Mouse (Mus musculus) hindbrain, embryonic 13.5 days (tissue): ENCODE measurements around the gene Mmachc. TPM values are rescaled to one million over a fixed set of nuclear protein-coding genes. Genes with fewer than 3 reads are reported as not detected.
"Not testable (repeated sequence)": the region's sequence is repeated elsewhere in the genome, so short reads cannot be mapped to it uniquely, and the experiment has no call there.

Source experiments
- ATAC-seq: fragments of 200-750 bp; cut with Nextera tagmentation; 2 replicates; pipeline ENCODE4 v1.8.0; 2017; ENCODE audit warnings: moderate TSS enrichment; ENCODE audit not compliant: low FRiP score
- H3K27ac ChIP-seq: fragments of 300-500 bp; sonication (generic); 2 replicates; pipeline ENCODE4 v1.5.1; 2015; ENCODE audit warnings: inconsistent platforms, mild to moderate bottlenecking, moderate library complexity
- H3K27me3 ChIP-seq: fragments of 300-500 bp; sonication (generic); 2 replicates; pipeline ENCODE4 v1.6.1; 2015; ENCODE audit warnings: mild to moderate bottlenecking, inconsistent platforms
- H3K36me3 ChIP-seq: fragments of 300-500 bp; sonication (generic); 2 replicates; pipeline ENCODE4 v1.6.1; 2015; ENCODE audit warnings: mild to moderate bottlenecking, inconsistent platforms
- H3K4me1 ChIP-seq: fragments of 300-500 bp; sonication (generic); replicated peaks from 2 replicates; pipeline ENCODE4 v1.6.1; 2015; ENCODE audit warnings: inconsistent platforms
- H3K4me2 ChIP-seq: fragments of 300-500 bp; sonication (generic); 2 replicates; pipeline ENCODE4 v1.6.1; 2015; ENCODE audit warnings: inconsistent platforms, mild to moderate bottlenecking, moderate library complexity
- H3K4me3 ChIP-seq: fragments of 300-500 bp; sonication (generic); 2 replicates; pipeline ENCODE4 v1.5.1; 2015; ENCODE audit warnings: mild to moderate bottlenecking, inconsistent platforms
- H3K9ac ChIP-seq: fragments of 300-500 bp; sonication (generic); 2 replicates; pipeline ENCODE4 v1.6.1; 2015; ENCODE audit warnings: mild to moderate bottlenecking, inconsistent platforms
- H3K9me3 ChIP-seq: fragments of 300-500 bp; sonication (generic); 2 replicates; pipeline ENCODE4 v1.6.1; 2016; ENCODE audit warnings: inconsistent platforms
- WGBS: fragments of 180-500 bp; shearing (Covaris S2); methylation state at CpG from one replicate; pipeline ENCODE4 v1.1.7; 2015; 5-methylcytosine and 5-hydroxymethylcytosine counted together
- polyA plus RNA-seq: library from polyadenylated mRNA; unstranded; fragments of >200 nt; fragmentation: Nextera tagmentation; extraction: Ambion mirVana; gene quantifications from 2 replicates; pipeline ENCODE4 v1.2.1, GENCODE M21; 2015

Mmachc gene
- polyA plus RNA-seq, 1 experiment from 2014 or later: 24.3 TPM

- Histone ChIP-seq H3K9me3 (no peaks in the 10 kb centered on the region), H3K9ac (no peak overlapping the region), H3K27me3 (no peaks in the 10 kb centered on the region), H3K36me3 (no peaks in the 10 kb centered on the region), H3K4me3 (no peak overlapping the region), H3K27ac (no peak overlapping the region), H3K4me2 (no peak overlapping the region), H3K4me1 (no peaks in the 10 kb centered on the region)
- no peak for ATAC-seq
- 79% methylated on average over 6 of the region's 6 CpGs for WGBS
Observed at GRCm38 (mm10) chr4:116660829-116661228, 47.4 kb downstream of the Mmachc start.

GRCm38 (mm10) chr4:116659916-116660315, 48.3 kb downstream of the Mmachc start:
- WGBS: 94% methylated on average over 6 of the region's 6 CpGs
- not testable (repeated sequence) for ATAC-seq

GRCm38 (mm10) chr4:116659474-116659873, 48.7 kb downstream of the Mmachc start:
- no peak overlapping the region for H3K9ac ChIP-seq
- ATAC-seq: no peak
- no peak overlapping the region for H3K4me3 ChIP-seq
- H3K27ac ChIP-seq: no peak overlapping the region
- H3K4me2 ChIP-seq: no peak overlapping the region
- H3K9me3 ChIP-seq: no peaks in the 10 kb centered on the region
- no peaks in the 10 kb centered on the region for H3K4me1 ChIP-seq
- no peaks in the 10 kb centered on the region for H3K27me3 ChIP-seq
- WGBS: 72% methylated on average over 2 of the region's 2 CpGs
- no peaks in the 10 kb centered on the region for H3K36me3 ChIP-seq

More at GRCm38 (mm10) chr4:116659916-116660315, 48.3 kb downstream of the Mmachc start:
- H3K36me3 ChIP-seq, H3K9ac ChIP-seq, H3K4me2 ChIP-seq, H3K27me3 ChIP-seq, H3K4me1 ChIP-seq, H3K4me3 ChIP-seq, H3K27ac ChIP-seq, H3K9me3 ChIP-seq: not testable (repeated sequence)

GRCm38 (mm10) chr4:116657971-116658370, 50.2 kb downstream of the Mmachc start:
- Histone ChIP-seq H3K4me2 (no peak overlapping the region), H3K27me3 (no peaks in the 10 kb centered on the region)

GRCm38 (mm10) chr4:116655658-116656057, 52.5 kb downstream of the Mmachc start:
- no peaks in the 10 kb centered on the region for H3K36me3 ChIP-seq
- 79% methylated on average over 3 of the region's 3 CpGs for WGBS
- no peak for ATAC-seq
- no peak overlapping the region for H3K27ac ChIP-seq
- H3K27me3 ChIP-seq: no peaks in the 10 kb centered on the region
- peaks cover 6% of the 10 kb centered on the region; the same call in 1 of the 2 replicates for H3K4me1 ChIP-seq
- H3K9me3 ChIP-seq: no peaks in the 10 kb centered on the region
- no peak overlapping the region for H3K9ac ChIP-seq
- no peak overlapping the region for H3K4me3 ChIP-seq
- H3K4me2 ChIP-seq: no peak overlapping the region

More at GRCm38 (mm10) chr4:116657971-116658370, 50.2 kb downstream of the Mmachc start:
- no peaks in the 10 kb centered on the region for H3K36me3 ChIP-seq
- 39% methylated on average over 3 of the region's 3 CpGs for WGBS
- H3K9me3 ChIP-seq: no peaks in the 10 kb centered on the region
- H3K4me1 ChIP-seq: no peaks in the 10 kb centered on the region
- 0 out of 2 replicates have a peak overlapping the region, but pooled peaks have one; percentile 9 for H3K9ac ChIP-seq
- H3K4me3 ChIP-seq: no peak overlapping the region
- no peak overlapping the region for H3K27ac ChIP-seq
- no peak for ATAC-seq

GRCm38 (mm10) chr4:116655100-116655499, 53.1 kb downstream of the Mmachc start:
- H3K36me3 ChIP-seq: no peaks in the 10 kb centered on the region
- H3K9ac ChIP-seq: no peak overlapping the region
- WGBS: 77% methylated on average over 2 of the region's 2 CpGs
- H3K4me1 ChIP-seq: peaks cover 10% of the 10 kb centered on the region
- H3K27me3 ChIP-seq: no peaks in the 10 kb centered on the region
- no peak overlapping the region for H3K4me3 ChIP-seq
- H3K4me2 ChIP-seq: no peak overlapping the region
- no peaks in the 10 kb centered on the region for H3K9me3 ChIP-seq
- ATAC-seq: no peak
- no peak overlapping the region for H3K27ac ChIP-seq

GRCm38 (mm10) chr4:116653228-116653627, 55.0 kb downstream of the Mmachc start:
- Histone ChIP-seq H3K27ac (no peak overlapping the region), H3K9me3 (no peaks in the 10 kb centered on the region), H3K4me3 (no peak overlapping the region), H3K4me2 (no peak overlapping the region), H3K9ac (no peak overlapping the region), H3K27me3 (no peaks in the 10 kb centered on the region), H3K36me3 (0 out of 2 replicates have a peak, but pooled peaks cover 10% of the 10 kb centered on the region), H3K4me1 (peaks cover 28% of the 10 kb centered on the region)
- no peak for ATAC-seq
- WGBS: 89% methylated on average over 6 of the region's 6 CpGs

Other genes starting within 250 kb of the Mmachc start
- gene Mast2, start 244.2 kb downstream of the Mmachc start, polyA plus RNA-seq: 35.3 and 39.4 TPM in 2 replicates
- gene Ipp, start 200.9 kb downstream of the Mmachc start, polyA plus RNA-seq: 12.3 and 14.0 TPM in 2 replicates
- 25.0 and 27.5 TPM in 2 replicates for gene Tmem69, start 152.5 kb downstream of the Mmachc start, polyA plus RNA-seq
- 18.1 and 18.5 TPM in 2 replicates for gene Gpbp1l1, start 150.7 kb downstream of the Mmachc start, polyA plus RNA-seq
- gene Ccdc17, start 111.8 kb downstream of the Mmachc start, polyA plus RNA-seq: 4.8 and 5.4 TPM in 2 replicates
- 109 and 110 TPM in 2 replicates for gene Nasp, start 80.5 kb downstream of the Mmachc start, polyA plus RNA-seq
- 666 and 678 TPM in 2 replicates for gene Akr1a1, start 56.7 kb downstream of the Mmachc start, polyA plus RNA-seq
- 475 TPM in 2 replicates for gene Prdx1, start 22.9 kb downstream of the Mmachc start, polyA plus RNA-seq
- 16.6 and 19.3 TPM in 2 replicates for gene Ccdc163, start 103 bp upstream of the Mmachc start, polyA plus RNA-seq
- gene Tesk2, start 12.5 kb upstream of the Mmachc start, polyA plus RNA-seq: 3.2 and 3.7 TPM in 2 replicates
- 29.2 and 29.9 TPM in 2 replicates for gene Toe1, start 99.2 kb upstream of the Mmachc start, polyA plus RNA-seq
- 8.9 and 9.0 TPM in 2 replicates for gene Mutyh, start 99.3 kb upstream of the Mmachc start, polyA plus RNA-seq
- 0.88 and 1.2 TPM in 2 replicates for gene Hpdl, start 113.3 kb upstream of the Mmachc start, polyA plus RNA-seq
- 8.5 and 8.9 TPM in 2 replicates for gene Zswim5, start 169.0 kb upstream of the Mmachc start, polyA plus RNA-seq